Mouse (Mus musculus): ENCODE measurements around the gene Mest.

Gene Mest

DNA sequence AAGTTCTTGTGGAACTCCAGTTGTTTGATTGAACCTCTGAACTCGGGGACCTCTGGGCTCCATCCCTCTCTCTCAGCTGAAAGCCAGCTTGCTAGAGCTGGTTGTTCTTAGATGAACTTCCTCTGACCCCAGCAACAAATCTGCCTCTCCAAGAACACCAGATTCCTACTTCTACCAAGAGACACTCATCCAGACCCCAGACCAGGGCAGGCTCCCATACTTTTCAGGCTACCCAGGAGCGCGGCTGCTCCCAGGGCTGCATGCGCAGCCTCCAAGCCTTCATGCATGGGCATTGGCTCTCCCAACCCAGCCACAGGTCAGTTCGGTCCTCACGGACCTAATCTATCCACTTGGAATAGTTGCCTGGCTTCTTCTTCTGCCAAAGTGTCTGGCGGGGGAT lies at the start of gene Mest:
Gene Mest, plus strand, starts transcription at position 217 of the 400 bp plus-strand sequence.
- DNase-seq (ENCODE audit: low read depth, low spot score), result no peak

DNA sequence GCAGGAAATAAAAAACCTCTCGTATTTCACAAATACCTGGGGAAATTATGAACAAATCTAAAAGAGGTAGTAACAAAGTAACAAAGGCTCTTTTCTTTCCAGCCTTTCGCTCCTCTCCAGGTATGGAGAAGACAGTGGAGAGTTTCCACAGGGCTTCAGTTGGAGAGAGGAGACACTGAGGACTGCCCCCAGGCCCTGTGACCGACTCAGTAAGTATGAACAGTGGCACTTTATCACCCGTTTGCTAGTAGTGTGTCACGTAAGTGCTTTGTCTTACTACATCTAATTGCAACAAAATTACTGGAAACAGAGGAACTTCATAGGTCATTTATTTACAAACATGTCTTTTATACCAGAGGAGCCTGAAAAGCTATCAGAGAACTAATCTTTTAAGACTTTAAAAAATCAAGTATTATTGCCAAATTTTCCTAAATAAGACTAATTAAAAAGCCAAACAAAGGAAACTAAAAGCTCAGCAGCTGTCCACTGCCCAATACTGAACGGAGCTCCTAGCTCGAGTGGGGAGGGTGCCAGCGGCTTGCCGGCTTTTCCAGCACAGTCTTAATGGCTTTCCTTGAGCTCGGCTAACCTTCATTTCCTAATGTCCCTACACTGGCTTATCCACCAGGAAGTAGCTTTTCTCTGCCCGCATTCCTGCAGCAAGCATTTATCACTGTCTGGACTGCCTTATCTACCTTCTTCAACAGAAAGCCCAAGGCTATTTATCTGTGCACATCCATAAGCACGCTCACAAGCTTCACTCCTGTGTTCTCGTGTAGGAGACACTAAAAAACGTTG lies 49.4 kb upstream of the Mest start:
- DNase-seq (ENCODE audit: low read depth, low spot score), result peak; percentile 49

DNA sequence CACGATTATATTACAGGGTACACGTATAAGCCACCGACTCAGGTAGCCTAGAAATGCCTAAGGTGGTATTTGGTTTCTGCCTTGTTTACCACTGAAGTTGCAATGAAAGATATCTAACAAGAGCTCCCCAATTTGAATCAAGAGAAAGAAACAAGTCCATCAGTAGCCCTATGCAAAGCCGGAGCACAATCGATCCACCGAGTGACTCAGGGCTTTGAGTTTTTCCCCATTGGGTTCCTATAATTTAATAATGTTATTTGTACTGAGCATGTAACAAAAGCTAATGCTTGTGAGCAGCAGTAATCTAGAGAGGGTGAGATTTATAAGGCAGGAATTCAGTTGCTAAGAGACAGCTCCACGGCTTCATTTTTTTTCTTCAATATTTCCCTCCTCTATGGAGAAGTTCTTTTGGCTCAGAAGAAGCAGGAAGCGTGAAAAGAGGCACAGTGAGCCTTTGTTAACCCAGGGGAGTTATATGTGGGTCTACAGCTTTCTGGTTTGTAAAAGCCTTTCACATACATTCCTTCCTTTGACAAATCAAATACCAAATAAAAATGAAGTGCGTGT lies 48.5 kb upstream of the Mest start:
- DNase-seq (ENCODE audit: low read depth, low spot score), result peak; percentile 37

DNA sequence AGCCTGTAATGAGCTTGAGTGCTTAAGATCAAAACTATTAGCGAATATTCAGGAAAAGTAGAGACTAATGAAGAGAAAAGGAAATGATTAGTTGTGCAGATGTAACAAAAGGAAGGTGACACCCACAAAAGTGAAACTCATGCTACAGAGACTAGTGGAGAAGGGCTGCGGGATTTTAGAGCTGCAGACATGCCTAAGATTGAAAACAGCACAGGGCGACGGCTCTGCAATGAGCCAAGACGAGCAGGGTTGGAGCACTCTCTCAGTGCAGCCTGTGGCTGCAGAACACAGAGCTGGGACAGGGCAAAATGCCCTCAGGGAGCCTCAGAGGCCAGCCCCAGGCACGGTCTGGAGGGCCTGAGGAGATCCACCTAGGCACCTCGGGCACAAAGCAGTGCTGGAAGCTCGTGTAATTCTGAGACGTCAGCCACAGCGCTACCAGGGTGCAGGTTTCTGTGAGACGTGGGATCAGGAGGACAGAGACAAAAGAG lies 48.0 kb upstream of the Mest start:
- no peak for DNase-seq (ENCODE audit: low read depth, low spot score)

DNA sequence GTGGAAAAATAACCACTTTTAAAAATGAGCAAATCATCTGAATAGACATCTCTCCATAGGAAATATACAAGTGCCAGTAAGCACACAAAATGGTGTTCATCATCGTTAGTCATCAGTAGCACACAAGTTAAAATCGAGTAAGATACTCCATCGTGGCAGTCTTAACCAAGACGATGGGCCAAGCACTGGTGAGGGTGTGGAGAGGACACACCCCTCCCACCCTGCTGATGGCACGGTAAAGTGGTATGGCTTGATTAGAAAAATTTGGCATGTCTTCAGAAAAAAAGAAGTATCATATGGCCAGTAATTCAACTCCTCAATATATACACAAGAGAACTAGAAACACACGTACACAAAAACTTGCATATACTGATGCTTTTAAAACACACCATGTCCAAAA lies 46.8 kb upstream of the Mest start:
- no peak for DNase-seq (ENCODE audit: low read depth, low spot score)

DNA sequence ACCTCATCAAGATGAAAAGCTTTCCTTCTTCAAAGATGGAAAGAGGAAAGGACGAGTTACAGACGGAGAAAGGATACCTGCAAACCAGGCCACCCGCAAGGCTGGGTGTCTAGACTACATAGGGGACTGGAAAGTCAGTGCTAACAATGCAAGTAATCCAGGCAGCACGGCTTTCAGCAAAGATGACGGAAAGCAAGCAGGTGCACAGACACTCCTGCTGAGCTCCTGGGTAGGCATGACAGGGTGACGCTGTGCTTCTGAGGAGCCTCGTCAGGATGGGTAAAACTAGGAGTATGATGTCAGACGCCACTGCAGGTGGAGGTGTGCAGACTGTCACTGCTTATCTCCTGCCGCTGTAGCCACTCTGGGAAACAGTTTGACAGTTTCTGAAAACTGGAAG lies 45.8 kb upstream of the Mest start:
- DNase-seq (ENCODE audit: low read depth, low spot score), result no peak

DNA sequence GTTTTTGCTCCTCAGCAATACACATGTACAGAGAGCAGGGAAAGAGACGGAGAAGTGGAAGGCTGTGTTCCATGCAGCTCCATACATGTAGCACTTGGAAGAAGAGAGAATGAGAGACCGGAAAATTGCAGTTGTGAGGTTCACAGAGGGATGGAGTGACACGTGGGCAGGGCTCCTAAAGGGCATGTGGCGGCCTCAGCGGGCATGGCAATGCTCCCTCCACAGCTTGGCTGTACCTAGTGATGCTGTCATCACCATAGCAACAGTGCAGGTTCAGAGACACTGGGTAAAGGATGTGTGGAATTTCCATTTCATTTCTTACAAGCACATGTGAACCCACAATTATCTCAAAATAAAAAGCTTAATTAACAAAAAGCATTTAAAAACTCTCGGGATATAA lies 44.9 kb upstream of the Mest start:
- peak; percentile 56 for DNase-seq (ENCODE audit: low read depth, low spot score)

DNA sequence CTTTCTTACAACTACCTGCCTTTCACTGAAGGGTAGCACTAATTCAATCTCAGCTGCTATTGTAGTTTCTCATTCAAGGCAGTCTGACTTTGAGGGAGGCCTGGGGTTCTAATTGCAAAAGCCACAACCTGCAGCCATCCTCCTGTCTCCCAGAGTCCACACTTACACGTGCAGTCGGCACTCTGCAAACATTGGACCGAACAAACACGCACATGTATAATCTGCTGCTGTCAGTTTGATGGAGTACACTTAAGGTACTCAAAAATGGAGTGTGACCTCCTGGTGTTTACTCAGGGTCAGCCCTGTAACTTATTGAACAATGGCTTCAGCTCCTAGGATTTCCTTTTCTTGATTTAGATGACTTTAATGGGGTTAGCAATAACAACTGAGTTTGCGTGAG lies 43.8 kb upstream of the Mest start:
- DNase-seq (ENCODE audit: low read depth, low spot score), result peak; percentile 42

DNA sequence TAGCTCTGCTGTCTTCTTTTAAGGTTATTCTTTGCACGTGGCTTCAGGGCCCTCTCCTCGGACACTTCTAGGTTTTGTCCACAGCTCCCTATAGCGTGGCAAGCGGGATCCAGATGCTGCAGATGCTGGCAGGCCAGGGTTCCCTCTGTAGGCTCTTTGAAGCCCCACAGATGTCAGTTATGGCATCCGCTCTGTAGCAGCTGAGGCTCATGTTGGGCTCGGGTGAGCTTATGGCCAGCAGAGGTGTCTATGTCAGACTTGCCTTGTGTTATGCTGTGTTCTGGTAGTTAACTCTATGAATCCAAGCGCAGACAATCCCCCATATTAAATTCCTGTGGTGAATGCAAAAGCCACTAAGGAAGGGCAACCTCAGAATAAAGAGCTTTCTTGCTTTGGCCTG lies 42.9 kb upstream of the Mest start:
- peak; percentile 50 for DNase-seq (ENCODE audit: low read depth, low spot score)

DNA sequence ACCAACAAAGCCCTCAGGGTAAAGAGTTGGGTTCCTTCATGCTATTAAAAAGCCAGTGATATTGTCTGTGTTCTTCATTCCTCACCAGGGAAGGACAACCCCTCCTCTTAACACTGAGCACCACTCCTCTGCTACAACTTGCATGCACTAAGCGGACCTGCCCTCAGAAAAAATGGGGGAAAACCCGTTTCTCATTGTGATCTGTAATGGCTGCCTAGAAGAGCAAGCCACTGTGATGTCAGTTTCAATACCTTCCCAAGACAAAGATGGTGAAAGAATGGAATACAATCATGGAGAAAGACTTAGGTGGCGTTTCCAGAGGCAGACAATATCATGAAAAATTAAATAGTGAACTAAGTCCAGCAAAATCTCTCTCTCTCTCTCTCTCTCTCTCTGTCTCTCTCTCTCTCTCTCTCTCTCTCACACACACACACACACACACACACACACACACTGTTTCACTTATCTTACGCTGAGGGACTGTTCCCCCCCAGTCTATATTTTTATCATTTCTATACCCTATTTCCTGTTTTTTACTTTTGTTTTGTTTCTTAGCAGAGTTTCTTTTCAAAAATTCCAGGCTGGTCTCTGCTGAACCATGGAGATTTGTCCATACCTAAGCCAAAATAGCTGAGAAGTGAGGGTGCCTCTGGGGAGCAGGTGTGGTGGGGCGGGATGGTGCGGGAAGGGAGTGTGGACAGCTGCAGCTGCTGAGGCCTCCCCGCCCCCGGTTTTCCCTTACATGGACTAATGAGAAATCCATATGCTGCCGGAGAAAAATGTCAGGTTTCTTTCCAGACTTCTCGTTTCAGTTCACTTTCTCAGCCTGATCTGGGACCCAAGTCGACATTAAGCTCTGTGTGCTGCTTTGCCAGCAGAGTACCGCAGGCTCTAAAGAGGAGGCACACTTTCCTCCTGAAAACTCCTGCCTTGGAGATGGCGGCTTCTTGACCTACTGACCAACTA lies 41.1 kb upstream of the Mest start:
- DNase-seq (ENCODE audit: low read depth, low spot score), result peak; percentile 77

DNA sequence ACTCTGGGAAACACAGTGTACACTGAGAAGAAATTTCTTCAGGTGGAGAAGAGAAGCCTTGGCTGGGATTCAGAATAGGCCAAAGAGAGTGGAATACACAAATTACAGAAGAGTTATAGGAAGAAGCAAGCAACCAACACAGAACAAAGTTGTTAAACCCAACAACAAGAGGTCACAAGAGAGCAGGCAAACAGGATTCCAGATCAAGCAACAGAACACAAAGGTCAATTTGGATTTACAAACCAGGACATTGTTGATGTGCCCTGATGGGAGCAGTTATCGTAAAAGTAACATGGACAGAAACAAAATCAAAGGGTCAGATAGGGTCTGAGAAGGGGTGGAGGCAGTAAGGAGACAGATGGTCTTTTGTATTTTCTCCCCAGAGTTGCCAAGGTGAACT lies 38.8 kb upstream of the Mest start:
- DNase-seq (ENCODE audit: low read depth, low spot score), result no peak

DNA sequence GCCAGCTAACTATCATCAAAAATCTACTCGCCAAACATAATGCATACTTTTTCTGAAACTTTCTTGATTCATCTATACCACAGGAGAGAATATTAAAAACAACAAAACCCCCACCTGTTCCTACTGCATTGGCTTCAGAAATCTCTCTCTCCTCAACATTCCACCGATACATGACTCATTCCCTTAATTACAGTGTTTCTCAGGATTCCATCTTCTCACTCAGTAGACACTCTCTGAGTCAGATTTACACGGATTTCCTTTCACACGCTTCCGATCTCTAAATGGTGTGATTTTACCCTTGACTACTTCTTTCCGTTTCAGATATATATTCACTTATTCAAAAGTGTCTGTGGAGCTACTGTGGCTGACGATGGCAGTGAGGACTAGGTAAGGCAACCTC lies 36.1 kb upstream of the Mest start:
- no peak for DNase-seq (ENCODE audit: low read depth, low spot score)

DNA sequence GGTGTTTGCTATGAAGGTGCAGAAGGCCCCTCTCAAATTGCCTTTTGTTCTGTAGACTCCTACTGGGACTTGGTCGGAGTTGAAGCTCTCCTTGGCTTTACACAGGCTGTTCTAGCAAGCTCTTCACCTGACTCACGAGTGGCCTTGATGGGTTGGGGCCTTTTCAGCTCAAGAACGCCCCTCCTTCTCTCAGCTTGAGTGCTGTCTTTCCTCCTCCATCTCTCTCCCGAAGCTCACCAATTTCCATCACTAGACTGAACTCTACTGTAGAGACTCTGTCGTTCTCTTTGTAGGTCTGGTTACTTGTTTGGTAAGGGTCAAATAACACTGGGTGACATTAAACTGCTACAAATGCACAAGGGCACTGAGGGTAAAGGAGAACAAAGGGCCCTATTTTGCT lies 30.5 kb upstream of the Mest start:
- no peak for DNase-seq (ENCODE audit: low read depth, low spot score)

DNA sequence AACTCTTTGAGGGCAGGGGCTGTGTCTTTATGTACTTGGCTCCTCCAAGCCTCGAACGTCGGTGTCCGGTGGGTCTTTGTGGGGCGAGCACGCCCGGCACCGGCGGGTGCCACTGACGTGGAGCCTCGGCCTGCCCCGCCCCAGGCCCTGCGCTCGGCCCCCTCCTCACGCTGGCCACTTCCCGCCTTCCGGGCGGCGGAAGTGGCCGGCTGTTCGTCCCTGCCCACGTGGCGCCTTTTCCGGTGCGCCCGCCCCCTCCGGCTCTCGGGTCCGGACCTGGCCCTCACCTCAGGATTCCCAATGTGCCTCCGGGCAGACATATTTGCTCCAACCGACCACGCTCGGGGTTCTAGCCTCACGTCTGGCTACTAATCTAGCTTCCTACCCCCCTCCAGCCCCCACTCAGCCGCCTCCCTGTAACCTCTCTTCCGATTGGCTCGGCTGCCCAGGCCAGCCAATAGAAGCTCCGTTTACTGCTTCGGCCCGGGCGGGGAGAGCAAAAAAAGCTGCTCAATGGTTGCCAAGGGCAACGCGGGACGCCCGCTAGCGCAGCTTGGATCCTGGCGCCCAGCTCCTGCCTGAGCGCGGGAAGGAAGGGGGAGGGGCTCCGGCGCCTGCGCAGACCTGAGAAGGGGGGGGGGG lies 29.9 kb upstream of the Mest start, which contains the start of gene Cep41:
Gene Cep41, minus strand, starts transcription at position 400 of the 642 bp plus-strand sequence.
- DNase-seq (ENCODE audit: low read depth, low spot score), result peak; percentile 99

DNA sequence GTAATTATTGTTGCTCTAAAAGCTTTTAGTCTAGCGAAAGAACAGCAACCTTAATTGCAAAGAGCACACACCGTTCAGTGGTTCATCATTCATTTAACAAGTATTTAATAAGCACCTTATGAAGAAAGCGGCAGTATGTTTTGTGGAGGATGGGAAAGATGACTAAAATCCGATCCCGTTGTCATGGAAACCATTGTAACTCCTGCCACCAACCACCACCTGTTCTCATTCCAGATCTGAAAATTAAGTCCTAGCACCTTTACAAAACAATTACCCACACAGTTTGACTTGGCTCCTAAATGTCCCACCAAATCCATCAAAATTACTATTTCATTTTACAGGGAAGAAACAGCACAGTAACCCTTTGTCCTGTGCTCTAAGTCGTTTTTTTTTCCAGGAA lies 29.1 kb upstream of the Mest start:
- no peak for DNase-seq (ENCODE audit: low read depth, low spot score)

DNA sequence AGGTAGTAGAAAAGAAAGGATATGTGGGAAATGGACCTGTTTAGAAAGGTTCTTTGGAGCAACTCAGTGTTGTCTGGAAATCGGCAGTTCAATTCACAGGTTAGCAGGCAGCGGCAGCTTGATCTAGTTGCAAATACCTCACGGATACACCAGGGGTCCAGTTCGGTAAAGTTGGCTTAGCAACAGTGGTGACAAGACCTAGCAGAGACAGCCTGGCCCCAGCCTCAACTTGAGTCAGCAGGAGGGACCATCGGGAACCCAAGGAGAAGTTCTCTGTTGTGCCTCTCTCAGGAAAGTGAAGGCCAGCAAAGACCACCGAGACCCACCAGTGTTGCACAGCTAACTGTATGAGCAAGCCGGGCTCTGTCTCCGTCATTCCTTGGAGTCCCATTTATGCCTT lies 28.2 kb upstream of the Mest start:
- no peak for DNase-seq (ENCODE audit: low read depth, low spot score)

DNA sequence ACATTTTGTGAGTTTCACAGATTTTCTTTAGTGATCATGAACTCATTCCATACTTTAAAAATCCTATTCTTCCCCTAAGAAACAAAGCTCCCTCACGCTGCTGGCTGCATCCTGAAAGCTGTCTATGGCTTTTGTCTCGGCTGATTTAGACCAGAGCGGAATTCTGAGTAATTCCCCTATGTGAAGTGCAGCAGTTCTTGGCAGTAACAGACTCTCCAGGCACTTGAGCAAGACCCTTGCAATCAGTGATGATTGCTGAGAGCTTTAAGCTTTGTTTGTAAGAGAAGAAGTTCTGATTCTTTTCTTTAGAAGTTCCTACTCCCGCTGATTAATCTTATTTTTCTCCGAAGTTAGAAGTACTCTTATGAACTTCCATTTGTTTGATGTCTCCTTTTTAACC lies 25.9 kb upstream of the Mest start:
- DNase-seq (ENCODE audit: low read depth, low spot score), result no peak

DNA sequence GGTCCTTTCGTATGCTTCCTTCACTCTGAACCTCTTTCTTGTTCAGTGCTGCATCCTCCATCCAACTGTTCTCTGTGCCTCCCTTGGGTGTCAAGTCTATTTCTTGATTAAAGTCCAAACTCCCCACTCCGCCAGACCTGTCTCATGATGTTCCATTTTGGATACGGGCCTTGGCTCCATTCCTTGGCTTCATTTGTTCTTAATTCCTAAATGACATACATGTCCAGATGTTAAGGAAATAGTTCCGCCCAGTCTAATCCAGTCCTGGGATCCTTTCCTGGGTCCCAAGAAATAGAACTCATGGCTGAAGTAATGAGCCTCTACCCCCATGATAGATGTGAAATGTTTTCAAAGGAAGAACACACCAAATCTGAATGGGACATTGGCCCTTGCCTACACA lies 25.3 kb upstream of the Mest start:
- DNase-seq (ENCODE audit: low read depth, low spot score), result no peak

DNA sequence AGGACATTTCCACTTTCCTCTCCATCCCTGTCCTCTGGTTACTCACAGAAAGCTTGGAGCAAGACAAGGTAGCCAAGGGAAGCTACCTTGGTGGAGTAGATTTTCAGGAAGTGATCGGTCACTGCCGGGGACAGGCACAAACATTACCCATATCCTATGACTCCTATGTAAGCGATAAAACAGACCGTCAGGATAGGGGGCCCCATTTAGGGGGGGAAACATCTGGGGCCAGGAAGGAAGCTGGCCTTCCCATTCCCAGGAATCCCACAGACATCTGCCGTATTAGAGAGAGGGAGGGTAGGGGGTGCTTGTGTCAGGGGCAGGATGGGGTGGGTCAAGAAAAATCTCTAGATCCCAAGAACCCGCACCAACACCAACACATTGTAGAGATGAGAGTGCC lies 23.2 kb upstream of the Mest start:
- no peak for DNase-seq (ENCODE audit: low read depth, low spot score)

DNA sequence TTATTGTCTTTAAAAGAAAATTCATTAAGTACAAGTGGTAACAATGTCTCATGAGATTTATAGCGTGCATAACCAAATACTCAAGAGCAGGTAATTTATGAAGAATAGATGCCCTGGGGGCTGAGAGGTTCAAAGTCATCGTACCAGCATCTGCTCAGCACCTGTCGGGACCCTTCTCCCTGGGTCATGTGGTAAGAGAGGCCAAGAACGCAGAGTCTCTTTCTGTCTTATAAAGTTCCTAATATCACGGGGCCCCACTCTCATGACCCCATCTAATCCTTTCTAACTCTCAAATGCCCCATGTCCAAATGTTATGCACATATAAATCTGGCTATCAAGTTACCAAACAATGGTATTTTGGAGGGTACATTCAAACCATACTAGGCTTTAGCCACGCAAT lies 20.5 kb upstream of the Mest start:
- DNase-seq (ENCODE audit: low read depth, low spot score), result peak; percentile 77

DNA sequence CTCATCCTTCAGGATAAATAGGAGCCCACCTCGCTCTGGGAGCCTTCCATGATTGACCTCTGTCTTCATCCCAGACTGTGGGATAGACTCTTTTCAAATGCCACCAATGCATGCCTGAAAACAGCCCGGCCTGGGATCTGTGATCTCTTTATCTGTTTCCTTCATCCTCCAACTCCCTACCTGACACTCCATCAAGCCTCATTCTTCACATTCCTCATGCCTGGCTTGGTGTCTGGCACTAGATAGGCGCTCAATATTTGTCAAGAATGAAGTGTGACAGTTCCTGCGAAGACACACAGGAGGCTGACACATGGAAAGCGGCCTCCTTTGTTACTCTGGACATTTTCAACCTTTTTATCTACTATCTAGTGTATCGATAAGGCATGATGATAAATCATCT lies 19.9 kb upstream of the Mest start:
- DNase-seq (ENCODE audit: low read depth, low spot score), result no peak

Measured in mesoderm, embryonic 11.5 days (tissue).